Mouse (Mus musculus) heart, embryonic 12.5 days (tissue): ENCODE data around the gene S1pr4. TPM values are rescaled to one million over a fixed set of nuclear protein-coding genes. Genes with fewer than 3 reads are reported as not detected.
A peak's percentile ranks its signal among the peaks of the same experiment; 100 is the strongest.

ENCODE experiments used
- ATAC-seq: fragments of 200-750 bp; cut with Nextera tagmentation; 2 replicates; pipeline ENCODE4 v1.8.0; 2017; ENCODE audit warnings: moderate TSS enrichment, moderate library complexity; ENCODE audit not compliant: insufficient number of reproducible peaks, low FRiP score
- H3K27ac ChIP-seq: fragments of 300-500 bp; sonication (generic); 2 replicates; pipeline ENCODE4 v1.5.1; 2016; ENCODE audit warnings: mild to moderate bottlenecking, moderate library complexity; ENCODE audit not compliant: poor library complexity, severe bottlenecking
- H3K27me3 ChIP-seq: fragments of 300-500 bp; sonication (generic); replicated peaks from 2 replicates; pipeline ENCODE4 v1.6.1; 2016; ENCODE audit warnings: mild to moderate bottlenecking, moderate library complexity
- H3K36me3 ChIP-seq: fragments of 300-500 bp; sonication (generic); 2 replicates; pipeline ENCODE4 v1.6.1; 2016; ENCODE audit warnings: mild to moderate bottlenecking, moderate library complexity
- H3K4me1 ChIP-seq: fragments of 300-500 bp; sonication (generic); replicated peaks from 2 replicates; pipeline ENCODE4 v1.6.1; 2016; ENCODE audit warnings: mild to moderate bottlenecking
- H3K4me2 ChIP-seq: fragments of 300-500 bp; sonication (generic); 2 replicates; pipeline ENCODE4 v1.6.1; 2016; ENCODE audit warnings: mild to moderate bottlenecking, moderate library complexity
- H3K4me3 ChIP-seq: fragments of 300-500 bp; sonication (generic); 2 replicates; pipeline ENCODE4 v1.5.1; 2016; ENCODE audit warnings: mild to moderate bottlenecking
- H3K9ac ChIP-seq: fragments of 300-500 bp; sonication (generic); 2 replicates; pipeline ENCODE4 v1.6.1; 2016; ENCODE audit warnings: mild to moderate bottlenecking, moderate library complexity
- H3K9me3 ChIP-seq: fragments of 300-500 bp; sonication (generic); replicated peaks from 2 replicates; pipeline ENCODE4 v1.6.1; 2016; ENCODE audit warnings: mild to moderate bottlenecking, moderate library complexity
- WGBS: fragments of 180-500 bp; shearing (Covaris S2); methylation state at CpG from one replicate; pipeline ENCODE4 v1.1.7; 2016; 5-methylcytosine and 5-hydroxymethylcytosine counted together
- polyA plus RNA-seq: library from polyadenylated mRNA; unstranded; fragments of >200 nt; fragmentation: Nextera tagmentation; extraction: Ambion mirVana; gene quantifications from 2 replicates; pipeline ENCODE4 v1.2.1, GENCODE M21; 2016

S1pr4 gene
- 0.42 and 0.52 TPM in 2 replicates for polyA plus RNA-seq

DNA sequence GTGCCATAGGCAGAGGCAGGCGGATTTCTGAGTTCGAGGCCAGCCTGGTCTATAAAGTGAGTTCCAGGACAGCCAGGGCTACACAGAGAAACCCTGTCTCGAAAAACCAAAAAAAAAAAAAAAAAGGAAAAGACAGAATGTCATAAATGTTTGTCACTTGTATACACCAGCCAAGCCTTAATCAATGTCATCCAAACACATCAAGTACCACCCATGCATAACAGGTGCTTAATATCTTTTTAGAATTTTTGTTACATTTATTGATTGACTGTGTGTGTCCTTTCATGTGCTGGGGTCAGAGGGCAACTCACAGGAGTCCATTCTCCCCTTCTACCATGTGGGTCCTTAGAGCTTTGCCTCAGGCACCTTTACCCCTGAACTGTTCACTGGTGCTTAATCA is at the start of gene S1pr4:
Gene S1pr4, minus strand, starts transcription at position 101 of the 400 bp plus-strand sequence.
- ATAC-seq = no peak
- 0 out of 2 replicates have a peak, but pooled peaks cover 2% of the 10 kb centered on the region for H3K9me3 ChIP-seq
- no peak within 1 kb of the TSS for H3K9ac ChIP-seq
- no peak within 1 kb of the TSS for H3K4me2 ChIP-seq
- 77% methylated on average over 3 of the region's 3 CpGs for WGBS
- H3K27me3 ChIP-seq = 0 out of 2 replicates have a peak, but pooled peaks cover 16% of the 10 kb centered on the region
- H3K4me3 ChIP-seq = no peak within 1 kb of the TSS
- no peak within 1 kb of the TSS for H3K27ac ChIP-seq
- H3K36me3 ChIP-seq = no peaks in the 10 kb centered on the region
- peaks cover 10% of the 10 kb centered on the region for H3K4me1 ChIP-seq

DNA sequence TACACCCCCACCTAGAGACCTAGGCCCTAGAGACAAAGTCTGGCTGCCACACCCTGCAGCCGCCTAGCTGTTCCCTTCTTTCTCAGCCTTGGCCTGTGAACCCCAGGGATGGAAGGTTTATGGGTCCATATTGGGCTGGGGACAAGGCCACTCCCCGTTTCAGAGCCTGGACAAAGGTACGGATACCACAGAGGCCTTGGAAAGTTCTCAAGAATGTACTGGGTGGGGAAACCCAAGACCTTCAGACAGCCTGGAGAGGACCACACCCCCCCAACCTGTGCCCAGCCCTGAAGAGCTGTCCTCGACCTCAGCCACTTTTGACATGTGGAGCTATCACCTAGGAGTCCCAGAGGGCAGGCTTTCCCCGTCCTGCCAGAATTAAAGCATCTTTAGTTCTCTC is 49.0 kb upstream of the S1pr4 start:
- H3K27ac ChIP-seq = no peak overlapping the region
- H3K27me3 ChIP-seq = no peaks in the 10 kb centered on the region
- no peak overlapping the region for H3K4me2 ChIP-seq
- no peak overlapping the region for H3K9ac ChIP-seq
- WGBS = 67% methylated on average over 5 of the region's 5 CpGs
- no peak for ATAC-seq
- peaks cover 21% of the 10 kb centered on the region for H3K4me1 ChIP-seq
- H3K9me3 ChIP-seq = peaks cover 4% of the 10 kb centered on the region
- no peak overlapping the region for H3K4me3 ChIP-seq
- no peaks in the 10 kb centered on the region for H3K36me3 ChIP-seq

DNA sequence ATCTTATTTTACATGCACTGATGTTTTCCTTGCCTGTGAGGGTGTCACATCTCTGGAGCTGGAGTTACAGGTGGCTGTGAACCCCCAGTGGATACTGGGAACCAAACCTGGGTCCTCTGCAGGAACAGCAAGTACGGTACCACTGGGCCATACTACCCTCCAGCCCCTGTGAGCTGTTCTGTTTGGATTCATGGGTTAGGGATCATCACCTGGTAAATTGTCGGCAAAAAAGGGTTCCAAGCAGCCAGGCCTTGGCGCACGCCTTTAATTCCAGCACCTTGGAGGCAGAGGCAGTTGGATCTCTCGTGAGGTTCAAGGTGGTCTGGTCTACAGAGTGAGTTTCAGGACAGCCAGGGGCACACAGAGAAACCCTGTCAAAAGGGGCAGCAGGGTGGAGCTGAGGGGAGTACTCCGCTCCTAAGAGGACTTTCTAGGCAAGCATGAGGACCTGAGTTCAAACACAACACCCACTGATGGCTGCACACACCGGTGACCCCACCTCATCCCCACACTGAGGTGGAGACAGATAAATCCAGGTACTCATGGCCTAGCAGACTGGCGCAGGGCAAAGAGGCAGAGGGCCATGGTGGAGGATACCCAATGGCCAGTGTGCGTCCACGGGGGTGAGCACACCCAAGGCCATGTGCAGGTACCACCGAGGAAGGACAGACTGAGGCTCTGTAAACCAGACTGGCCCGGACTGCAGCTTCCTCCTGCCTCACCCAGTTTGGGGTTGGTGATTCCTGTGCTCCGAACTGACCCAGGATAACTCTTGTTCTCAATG is 47.0 kb upstream of the S1pr4 start:
- no peak overlapping the region for H3K4me2 ChIP-seq
- H3K27me3 ChIP-seq = no peaks in the 10 kb centered on the region
- H3K36me3 ChIP-seq = no peaks in the 10 kb centered on the region
- H3K27ac ChIP-seq = no peak overlapping the region
- ATAC-seq = no peak
- H3K9me3 ChIP-seq = no peaks in the 10 kb centered on the region
- H3K4me1 ChIP-seq = peaks cover 40% of the 10 kb centered on the region
- H3K9ac ChIP-seq = peak overlapping the region; percentile 42
- no peak overlapping the region for H3K4me3 ChIP-seq
- 90% methylated on average over 13 of the region's 13 CpGs for WGBS

DNA sequence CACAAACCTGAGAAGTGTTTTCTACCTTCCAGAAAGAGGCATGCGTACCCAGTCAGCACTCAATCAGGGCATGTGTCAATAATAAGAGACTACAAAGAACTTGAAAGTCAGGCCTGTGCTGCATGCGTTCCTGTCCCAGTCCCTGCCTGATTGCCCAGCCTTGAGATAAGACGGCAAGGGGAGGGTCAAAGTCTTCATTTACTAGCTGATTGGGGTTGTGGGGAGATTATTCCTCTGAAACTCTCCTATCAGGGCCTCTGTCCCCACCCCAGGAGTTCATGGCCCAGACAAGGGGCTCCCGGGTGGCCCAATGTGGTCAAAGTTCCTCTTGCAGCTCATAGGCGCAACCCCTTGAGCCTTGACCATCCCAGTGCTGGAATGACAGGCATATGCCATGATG is 46.4 kb upstream of the S1pr4 start:
- Histone ChIP-seq H3K4me2 (no peak overlapping the region), H3K27me3 (no peaks in the 10 kb centered on the region), H3K36me3 (no peaks in the 10 kb centered on the region), H3K9ac (peak overlapping the region; percentile 42), H3K4me1 (peaks cover 44% of the 10 kb centered on the region), H3K4me3 (no peak overlapping the region), H3K27ac (no peak overlapping the region), H3K9me3 (no peaks in the 10 kb centered on the region)
- WGBS = 43% methylated on average over 5 of the region's 5 CpGs
- no peak for ATAC-seq

DNA sequence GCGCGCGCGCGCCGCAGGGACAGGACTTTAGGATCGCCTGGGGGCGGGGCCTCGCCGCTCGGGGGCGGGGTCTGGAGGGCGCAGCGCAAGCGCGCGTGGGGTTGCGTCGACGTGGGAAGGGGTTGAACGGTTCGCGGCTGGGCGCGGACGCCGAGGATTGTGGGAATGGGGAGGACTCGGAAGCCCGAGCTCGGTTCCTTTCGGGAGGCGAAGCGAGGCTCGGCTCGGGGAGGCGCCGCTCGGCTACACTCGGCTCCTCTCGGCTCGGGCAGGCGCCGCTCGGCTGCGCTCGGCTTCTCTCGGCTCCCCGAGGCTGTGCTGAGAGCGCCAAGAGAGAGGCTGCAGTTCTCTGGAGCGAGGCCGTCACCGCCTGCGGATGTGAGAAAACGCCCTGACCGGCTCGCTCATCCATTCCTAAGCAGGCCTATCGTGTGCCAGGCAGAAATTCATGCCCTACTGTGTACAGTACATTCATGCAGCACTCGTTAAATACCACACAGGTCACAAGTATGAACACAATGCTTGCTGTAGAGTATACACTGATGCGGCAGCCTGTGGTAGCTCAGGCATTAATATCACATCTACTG is 45.3 kb upstream of the S1pr4 start, which contains the start of gene Gna11:
Gene Gna11, minus strand, starts transcription at position 30 of the 587 bp plus-strand sequence.
- Histone ChIP-seq H3K9ac (peak within 1 kb of the TSS; percentile 96), H3K4me1 (peaks cover 49% of the 10 kb centered on the region), H3K9me3 (no peaks in the 10 kb centered on the region), H3K4me2 (peak within 1 kb of the TSS; percentile 99), H3K27me3 (no peaks in the 10 kb centered on the region), H3K27ac (peak within 1 kb of the TSS; percentile 74), H3K36me3 (peaks cover 2% of the 10 kb centered on the region; the same call in 1 of the 2 replicates), H3K4me3 (peak within 1 kb of the TSS; percentile 99)
- peak; percentile 94 for ATAC-seq
- WGBS = 1% methylated on average over 59 of the region's 59 CpGs

DNA sequence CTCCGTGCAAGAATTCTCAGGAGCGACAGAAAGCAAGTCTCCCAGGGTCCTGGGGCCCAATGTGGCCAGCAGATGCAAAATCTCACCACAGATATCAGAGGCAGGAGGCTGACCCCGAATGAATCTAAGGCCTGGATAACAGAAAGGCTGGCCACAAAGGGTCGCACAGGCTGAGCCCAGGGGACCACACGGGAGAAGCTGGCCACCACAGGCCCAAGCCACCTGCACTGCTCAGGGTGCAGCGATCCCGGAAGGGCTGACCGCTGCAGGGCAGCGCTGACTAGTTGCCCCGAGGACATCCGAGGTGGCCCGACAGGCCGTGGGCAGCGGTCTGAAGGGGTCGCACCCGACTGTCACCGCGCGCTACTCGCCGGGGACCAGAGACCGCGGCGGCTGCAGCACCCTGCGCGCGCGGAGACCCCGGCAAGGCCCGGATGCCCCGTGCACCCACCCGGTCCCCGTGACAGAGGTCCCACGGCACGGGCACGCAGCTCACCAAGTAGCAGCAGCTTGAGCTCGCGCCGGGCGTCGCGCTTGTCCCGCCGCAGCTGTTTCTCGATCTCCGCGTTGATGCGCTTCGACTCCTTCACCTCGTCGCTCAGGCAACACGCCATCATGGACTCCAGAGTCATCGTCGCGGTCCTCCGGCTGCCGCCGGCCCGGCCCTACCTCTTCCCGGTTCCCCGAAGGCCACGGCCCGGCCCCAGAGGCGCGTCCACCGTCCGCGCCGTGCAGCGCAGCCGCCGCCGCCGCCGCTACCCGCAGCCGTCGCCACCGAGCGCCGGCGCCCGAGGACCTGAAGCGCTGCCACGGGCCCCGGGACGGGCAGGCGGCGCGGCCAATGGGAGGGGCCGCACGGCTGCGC is 44.6 kb upstream of the S1pr4 start:
- H3K4me1 ChIP-seq = peaks cover 49% of the 10 kb centered on the region
- peak overlapping the region; percentile 74 for H3K27ac ChIP-seq
- no peaks in the 10 kb centered on the region for H3K27me3 ChIP-seq
- no peaks in the 10 kb centered on the region for H3K9me3 ChIP-seq
- peaks cover 8% of the 10 kb centered on the region for H3K36me3 ChIP-seq
- peak overlapping the region; percentile 96 for H3K9ac ChIP-seq
- peak overlapping the region; percentile 99 for H3K4me3 ChIP-seq
- under 1% methylated on average over 82 of the region's 93 CpGs for WGBS
- ATAC-seq = peak; percentile 1; the same call in 1 of the 2 replicates
- peak overlapping the region; percentile 99 for H3K4me2 ChIP-seq

DNA sequence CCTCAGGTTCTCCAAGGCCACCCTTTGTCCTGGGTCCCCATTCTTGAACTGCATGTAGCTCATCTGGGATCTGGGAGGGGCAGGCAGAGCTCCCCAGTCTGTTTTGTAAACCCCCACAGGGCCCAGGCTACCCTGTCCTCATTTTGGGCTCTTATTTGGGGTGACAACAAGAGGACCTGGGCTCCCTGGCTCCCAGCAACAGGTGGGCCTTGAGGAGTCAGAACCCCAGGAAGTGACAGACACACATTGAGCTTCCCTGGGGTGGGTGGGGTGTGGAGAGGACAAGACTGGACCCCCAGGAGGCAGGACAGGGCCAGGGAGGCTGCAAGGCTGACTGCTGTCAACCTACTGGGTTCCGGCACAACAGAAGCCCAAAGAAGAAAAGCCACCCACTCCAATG is 43.7 kb upstream of the S1pr4 start:
- Histone ChIP-seq H3K27me3 (no peaks in the 10 kb centered on the region), H3K27ac (no peak overlapping the region), H3K4me2 (peak overlapping the region; percentile 99), H3K36me3 (peaks cover 13% of the 10 kb centered on the region), H3K9ac (peak overlapping the region; percentile 96), H3K4me1 (peaks cover 49% of the 10 kb centered on the region), H3K9me3 (no peaks in the 10 kb centered on the region), H3K4me3 (peak overlapping the region; percentile 99)
- no peak for ATAC-seq
- WGBS = 83% methylated on average over 1 of the region's 1 CpGs

DNA sequence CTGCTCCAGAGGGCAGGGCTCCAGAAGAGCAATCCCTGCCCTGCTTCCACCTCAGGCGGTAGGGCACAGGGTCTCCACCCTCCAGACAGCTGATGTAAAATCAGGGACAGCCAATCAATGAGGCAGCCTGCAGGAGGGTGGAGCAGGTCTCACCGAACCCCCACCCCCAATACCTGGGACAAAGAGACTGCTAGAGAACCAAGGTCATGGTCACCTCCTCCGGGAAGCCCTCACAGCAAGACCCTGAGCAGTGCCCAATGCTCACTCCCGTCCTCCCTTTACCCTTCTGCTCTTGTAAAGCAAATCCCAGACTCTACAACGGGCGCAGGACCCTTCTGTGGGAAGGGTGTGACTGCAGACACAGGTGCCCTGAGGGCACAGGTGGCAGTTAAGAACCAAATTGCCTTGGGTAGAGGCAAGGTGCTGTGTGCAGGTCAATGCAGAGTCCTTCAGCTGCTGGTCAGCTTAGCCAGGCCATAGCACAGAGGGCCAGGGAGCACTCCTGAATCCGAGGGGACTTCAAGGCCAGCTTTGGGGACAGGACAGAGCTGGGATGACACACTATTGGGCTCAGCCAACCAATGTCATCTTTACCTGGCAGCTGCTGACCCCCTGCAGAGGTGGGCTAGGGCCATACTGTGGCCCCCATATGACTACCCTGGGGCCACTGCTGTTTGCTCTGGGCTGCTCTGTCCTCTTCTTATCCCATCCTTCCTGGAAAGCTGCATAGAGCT is 43.0 kb upstream of the S1pr4 start:
- Histone ChIP-seq H3K4me1 (peaks cover 49% of the 10 kb centered on the region), H3K9me3 (no peaks in the 10 kb centered on the region), H3K4me2 (peak overlapping the region; percentile 99), H3K27ac (no peak overlapping the region), H3K36me3 (peaks cover 14% of the 10 kb centered on the region), H3K27me3 (no peaks in the 10 kb centered on the region), H3K4me3 (peak overlapping the region; percentile 99), H3K9ac (peak overlapping the region; percentile 96)
- 78% methylated on average over 7 of the region's 7 CpGs for WGBS
- no peak for ATAC-seq

DNA sequence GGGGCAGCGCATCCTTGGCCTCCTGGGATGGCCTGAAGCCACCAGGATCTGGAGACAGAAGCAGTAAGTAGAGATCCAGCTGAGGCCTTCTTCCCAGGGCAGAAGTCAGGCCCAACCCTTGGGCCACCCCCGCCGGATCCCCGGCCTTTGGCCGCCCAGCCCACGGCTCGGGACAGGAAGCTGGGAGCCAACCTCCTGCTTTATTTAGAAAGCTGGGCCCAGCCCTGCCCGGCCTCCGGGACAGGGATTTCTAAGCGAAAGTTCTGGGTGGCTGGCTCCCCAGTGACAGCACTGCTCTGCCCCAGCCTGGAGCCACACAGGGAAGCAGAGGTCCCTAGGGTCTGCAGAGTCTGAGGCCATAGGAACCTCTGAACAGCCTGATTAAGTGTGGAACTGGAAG is 41.9 kb upstream of the S1pr4 start:
- peaks cover 21% of the 10 kb centered on the region for H3K36me3 ChIP-seq
- no peaks in the 10 kb centered on the region for H3K27me3 ChIP-seq
- peak overlapping the region; percentile 63 for H3K9ac ChIP-seq
- H3K4me2 ChIP-seq = peak overlapping the region; percentile 99
- H3K9me3 ChIP-seq = no peaks in the 10 kb centered on the region
- peaks cover 49% of the 10 kb centered on the region for H3K4me1 ChIP-seq
- H3K4me3 ChIP-seq = no peak overlapping the region
- no peak for ATAC-seq
- 45% methylated on average over 10 of the region's 10 CpGs for whole genome bisulfite sequencing
- peak overlapping the region; percentile 22 for H3K27ac ChIP-seq

DNA sequence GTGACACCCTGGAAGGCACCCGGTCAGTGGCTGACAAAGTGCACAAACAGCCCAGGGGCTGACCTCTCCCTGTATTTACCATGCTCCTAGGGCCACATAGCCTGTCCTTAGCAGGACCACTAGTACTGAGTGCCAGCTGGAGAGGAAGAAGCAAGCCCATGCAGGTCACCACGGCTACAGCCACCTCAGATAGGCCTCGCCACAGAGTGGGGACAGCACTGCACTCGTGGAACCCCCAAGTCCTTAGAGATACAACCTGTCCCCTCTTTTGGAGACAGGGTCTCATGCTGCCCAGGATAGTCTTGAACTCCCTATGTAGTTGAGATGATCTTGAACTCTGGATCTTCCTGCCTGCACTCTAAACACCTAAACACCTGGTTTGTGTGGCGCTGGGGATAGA is 41.4 kb upstream of the S1pr4 start:
- Histone ChIP-seq H3K4me1 (peaks cover 44% of the 10 kb centered on the region), H3K9ac (peak overlapping the region; percentile 63), H3K36me3 (peaks cover 21% of the 10 kb centered on the region), H3K4me3 (no peak overlapping the region), H3K9me3 (no peaks in the 10 kb centered on the region), H3K27me3 (no peaks in the 10 kb centered on the region), H3K4me2 (peak overlapping the region; percentile 99), H3K27ac (peak overlapping the region; percentile 22; the same call in 1 of the 2 replicates)
- 76% methylated on average over 5 of the region's 5 CpGs for WGBS
- ATAC-seq = no peak
